Mouse (Mus musculus): Measurements from ENCODE around the gene Stra6l.
A peak's percentile ranks its signal among the peaks of the same experiment; 100 is the strongest.

Stra6l gene

DNA sequence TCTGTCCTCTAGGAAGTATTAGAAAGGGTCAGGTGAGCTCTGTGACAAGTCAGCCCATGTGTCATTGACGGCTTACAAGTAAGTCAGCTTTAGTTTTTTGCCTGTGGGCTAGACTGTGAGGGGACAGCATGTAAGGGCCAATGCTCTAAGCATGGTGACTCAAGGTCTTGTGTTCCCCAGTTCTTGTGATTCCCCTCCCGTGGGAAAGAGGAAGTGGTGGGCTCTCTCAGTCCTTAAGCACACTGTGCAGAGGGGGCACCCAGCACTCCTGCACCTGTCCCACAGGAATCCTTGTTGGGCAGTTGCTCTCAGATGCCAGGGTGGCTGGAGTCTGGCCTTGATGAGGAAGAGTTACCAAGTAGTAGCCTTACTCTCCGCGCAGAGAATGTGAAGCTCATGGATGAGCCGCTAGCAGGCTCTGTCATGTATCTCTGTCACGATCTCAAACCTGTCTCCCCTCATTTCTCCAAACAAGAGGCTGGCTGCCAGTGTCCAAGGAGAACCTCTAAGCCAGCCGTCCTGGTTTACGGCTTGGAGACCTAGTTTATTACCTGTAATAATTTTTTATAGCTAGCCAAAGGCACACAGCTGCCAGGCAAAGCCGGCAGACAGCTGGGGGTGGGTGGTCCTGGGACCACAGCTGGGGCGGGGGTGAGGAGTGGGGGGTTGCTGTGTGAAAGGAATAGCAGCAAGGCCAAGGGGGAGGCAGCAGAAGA, at the start of gene Stra6l:
Gene Stra6l, plus strand, starts transcription at position 556 of the 716 bp plus-strand sequence.
- no peak for DNase-seq (ENCODE audit: low spot score)

DNA sequence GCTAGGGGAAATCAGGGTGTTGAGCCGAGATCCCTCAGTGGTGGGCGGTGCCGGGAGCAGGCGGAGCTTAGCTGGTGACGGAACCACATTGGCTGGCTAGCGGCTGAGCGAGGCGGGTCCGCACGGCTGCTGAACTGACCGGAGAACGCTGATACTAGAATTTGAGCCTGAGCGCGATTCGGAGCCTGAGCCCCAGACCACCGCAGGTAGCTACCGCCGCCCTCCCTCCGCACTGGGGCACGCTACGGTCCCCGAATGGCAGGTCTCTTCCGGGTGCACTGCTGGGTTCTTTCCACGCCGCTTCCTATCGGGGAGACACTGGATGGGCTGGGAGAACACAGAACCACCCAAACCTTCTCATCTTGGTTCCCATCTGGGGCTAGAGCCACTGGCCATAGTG, 49.5 kb upstream of the Stra6l start, which contains the start of gene Aldh1b1:
Gene Aldh1b1, plus strand, starts transcription at position 59 of the 400 bp plus-strand sequence.
- peak; percentile 86 for DNase-seq (ENCODE audit: low spot score)

DNA sequence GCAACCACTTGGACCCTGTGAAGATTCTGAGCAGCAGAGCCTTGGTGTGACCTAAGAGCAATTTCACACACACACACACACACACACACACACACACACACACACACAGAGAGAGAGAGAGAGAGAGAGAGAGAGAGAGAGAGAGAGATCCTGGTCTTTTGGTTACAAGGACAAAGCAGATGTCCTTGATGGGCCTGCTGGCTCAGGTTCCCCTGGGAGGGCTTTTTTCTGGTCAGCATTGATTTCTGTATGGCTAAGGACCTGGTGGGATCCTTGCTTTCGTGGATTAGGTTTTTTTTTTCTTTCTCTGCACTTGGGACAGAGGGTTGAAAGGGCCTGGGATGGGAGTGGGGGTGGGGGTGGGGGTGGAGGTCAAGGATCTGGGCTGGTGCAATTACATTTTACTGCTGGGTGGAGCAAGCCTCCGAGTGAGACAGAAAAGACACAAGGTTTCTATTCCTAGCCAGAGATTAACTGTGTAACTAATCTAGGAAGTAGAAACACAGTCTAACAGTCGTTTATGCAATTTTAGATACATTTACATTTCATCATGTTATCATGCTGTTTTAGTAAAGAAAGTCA, 48.4 kb upstream of the Stra6l start:
- no peak for DNase-seq (ENCODE audit: low spot score)

DNA sequence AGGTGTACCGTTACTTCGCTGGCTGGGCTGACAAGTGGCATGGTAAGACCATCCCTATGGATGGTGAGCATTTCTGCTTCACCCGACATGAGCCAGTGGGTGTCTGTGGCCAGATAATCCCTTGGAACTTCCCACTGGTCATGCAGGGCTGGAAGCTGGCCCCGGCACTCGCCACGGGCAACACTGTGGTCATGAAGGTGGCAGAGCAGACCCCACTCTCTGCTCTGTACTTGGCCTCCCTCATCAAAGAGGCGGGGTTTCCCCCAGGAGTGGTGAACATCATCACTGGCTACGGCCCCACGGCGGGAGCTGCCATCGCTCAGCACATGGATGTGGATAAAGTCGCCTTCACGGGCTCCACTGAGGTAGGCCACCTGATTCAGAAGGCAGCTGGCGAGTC, 45.6 kb upstream of the Stra6l start:
- no peak for DNase-seq (ENCODE audit: low spot score)

DNA sequence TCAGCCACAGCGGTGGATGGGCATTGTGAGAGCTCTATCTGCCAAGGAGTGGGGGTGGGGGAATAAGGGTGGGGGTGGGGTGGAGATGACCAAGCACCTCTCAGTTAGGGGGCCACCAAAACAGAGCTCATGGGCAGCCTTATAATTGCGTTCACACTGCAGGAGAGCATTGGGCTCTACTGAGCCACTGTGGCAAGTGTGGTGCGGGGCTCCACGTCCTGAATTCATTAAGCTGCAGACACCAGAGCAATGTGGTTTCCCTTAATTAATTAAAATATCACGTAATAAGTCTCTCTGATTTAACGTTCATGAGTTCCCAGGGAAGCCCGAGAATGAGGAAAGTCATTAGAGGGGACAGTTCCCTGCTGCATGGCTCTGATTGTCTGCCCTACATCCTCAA, 40.4 kb upstream of the Stra6l start:
- DNase-seq (ENCODE audit: low spot score), result no peak

DNA sequence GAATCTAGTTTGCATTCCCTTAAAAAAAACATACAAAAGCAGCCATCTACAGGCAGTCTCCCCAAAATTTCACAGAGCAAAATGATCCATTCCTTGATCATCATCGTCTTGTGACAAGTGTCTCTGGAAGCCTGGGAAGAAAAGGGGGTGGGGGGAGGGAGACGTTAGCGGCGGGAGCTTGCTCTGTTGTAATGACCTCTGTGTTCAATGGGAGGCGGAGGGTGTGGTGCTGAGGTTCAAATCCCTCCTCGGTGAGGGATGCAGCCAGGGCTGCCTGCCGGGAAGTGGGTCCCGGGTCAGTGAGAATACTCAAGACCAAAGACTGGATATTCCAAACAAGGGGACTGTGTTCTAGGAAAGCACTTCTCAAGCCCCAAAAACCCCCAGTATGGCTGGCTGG, 37.2 kb upstream of the Stra6l start:
- DNase-seq (ENCODE audit: low spot score), result no peak

DNA sequence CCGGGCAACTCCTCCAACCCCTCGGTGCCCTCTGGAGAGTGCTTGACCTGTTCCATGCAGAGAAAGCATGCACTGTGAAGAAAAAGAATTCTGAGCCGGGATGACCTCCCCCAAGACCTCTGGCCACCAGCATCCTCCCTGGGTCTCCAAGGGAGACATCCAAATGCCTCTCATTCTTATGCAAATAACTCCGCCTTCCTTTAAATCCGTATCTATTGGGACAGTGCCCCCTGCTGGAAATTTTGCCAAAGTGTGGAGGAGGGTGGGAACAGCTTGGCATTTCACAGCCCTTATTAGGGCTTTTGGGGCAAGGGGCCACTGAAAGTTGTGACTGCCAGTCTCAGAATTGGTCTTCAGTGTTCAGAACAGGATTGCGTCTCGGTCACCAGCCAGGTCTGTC, 32.9 kb upstream of the Stra6l start:
- DNase-seq (ENCODE audit: low spot score), result peak; percentile 90

DNA sequence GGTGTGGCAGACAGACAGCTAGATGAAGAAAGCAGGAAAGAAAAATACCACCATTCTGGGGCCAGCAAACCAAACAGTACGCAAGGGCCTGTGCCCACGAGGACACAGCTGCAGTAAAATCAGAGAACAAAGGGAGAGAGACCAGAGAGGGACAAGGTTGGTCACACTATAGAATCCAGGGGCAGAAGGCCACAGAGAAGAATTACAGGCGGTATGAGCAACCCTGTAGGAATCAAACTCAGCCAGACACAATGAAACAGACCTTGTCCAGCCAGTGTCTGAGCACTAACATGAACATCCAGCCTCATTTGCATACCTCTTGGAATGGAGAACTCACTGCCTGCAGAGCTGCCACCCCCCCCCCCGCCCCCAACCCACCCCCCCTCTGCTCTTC, 29.7 kb upstream of the Stra6l start:
- DNase-seq (ENCODE audit: low spot score), result peak; percentile 63

DNA sequence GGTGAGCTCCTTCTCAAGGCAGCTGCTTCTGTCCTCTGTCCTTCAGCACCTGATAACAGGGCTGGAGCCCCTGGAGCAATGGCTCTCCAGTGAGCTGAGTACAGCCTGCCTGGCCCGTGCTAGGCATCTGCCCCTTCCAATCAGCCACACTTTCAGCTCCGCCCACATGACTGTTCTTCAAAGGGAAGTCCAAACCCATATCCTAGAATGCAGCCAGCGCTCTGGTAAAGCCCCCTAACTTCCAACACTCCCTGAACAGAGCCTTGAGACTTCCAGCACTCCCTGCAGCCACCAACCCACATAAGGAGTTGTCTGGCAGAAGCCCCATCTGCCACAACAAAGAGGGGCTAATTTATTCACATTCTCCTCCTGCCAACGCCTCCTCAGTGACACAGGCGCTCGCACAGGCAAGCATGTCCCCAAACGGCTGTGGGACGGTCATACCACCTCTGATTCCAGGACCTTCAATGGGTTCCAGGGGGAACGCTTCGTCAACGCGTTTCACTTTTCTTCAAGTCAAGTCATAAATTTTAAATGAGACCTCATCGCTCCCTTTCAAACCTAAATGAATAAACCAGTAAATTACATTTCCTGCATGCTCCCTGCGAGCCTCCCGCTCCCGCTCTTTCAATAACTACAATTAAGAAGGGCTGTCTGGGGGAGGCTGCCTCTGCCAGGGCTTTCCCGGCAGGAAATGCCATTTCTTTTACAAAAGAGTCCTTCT, 29.1 kb upstream of the Stra6l start:
- DNase-seq (ENCODE audit: low spot score), result peak; percentile 82

DNA sequence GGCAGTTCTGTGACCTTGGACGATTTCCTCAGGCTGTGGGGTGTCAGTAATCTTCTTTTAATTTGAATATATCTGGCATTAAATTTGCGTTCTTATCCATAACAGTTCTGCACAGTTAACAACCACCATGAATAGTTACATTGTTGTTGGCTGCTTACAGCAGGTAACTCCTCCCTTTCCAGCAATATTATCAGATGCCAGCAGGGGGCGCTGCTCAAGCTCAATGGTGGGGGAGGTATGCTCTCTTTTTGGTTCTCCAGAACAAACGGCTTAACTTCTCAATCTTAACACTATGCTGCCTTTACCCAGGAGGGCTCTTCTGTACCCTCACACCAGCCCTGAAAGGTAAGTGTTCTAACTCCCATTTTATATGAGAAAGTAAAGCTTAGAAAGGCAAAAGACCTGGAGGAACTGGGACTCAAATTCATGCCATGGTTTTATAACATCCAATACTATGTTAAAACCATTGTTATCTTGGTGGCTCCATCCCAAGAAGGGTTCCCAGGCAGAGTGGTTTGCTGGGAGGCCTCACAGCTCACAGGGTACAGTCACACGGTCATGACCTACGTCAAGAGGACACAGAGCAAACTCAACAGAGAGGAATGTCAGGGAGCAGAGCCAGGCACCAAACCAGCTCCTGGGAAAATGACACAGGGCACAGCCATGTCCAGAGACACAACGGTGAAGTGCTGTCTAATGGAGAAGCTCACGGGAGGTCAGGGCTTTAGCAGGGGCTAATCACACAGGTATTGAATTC, 28.2 kb upstream of the Stra6l start:
- DNase-seq (ENCODE audit: low spot score), result peak; percentile 83

DNA sequence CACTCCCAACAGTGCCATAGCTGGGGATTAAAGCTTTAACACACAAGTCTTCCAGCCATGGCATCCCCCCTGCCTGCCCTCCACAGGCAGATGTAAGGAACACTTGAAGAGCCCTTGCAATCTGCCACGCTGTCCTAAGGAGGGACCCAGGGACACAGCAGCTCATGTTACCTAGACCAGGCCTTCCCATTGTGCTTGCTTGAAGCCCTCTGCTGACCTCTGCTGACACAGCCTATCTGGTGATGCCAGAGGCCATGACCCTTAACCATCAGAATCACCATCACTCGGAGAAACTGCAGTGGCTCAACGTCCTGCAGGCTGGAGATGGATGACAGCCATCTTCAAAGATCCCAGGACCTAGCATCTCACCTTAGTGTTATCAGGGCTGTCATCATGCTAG, 26.5 kb upstream of the Stra6l start:
- DNase-seq (ENCODE audit: low spot score), result peak; percentile 39

DNA sequence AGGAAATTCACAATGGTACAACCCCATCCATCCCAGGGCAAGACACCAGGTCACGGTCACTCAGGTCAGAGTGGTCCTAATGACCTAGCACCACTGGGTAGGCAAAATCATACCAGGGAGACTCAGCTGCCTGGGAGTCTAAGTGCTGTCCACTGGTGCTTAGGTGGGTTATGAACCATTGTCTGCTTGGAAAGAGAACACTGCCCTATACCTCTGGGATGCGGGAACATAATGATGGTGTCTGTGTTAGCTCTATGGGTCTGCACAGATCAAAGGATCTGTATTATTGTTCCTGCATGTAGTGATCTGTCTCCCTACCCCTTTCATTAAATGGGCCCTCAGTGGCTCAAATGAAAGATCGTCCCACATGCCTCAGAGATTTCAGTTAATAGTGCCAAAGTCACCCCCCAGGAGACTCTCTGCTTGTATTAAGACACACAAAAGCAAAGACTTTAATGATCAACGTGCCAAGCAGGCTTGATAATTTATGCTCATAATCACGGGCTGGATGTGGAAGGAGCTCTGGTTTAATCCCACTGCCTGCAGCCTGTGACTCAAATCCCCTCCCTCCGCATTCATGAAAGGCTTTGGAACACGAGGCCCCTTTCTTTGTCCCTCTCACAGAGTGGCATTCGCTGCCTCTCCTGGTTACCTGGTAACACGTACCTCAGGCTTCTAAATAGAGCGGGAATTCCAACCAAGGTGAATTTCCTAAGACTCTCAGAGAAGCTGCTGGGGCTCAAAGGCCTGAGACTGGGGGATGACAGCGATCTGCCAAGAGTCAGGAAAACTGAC, 25.5 kb upstream of the Stra6l start:
- peak; percentile 74 for DNase-seq (ENCODE audit: low spot score)

DNA sequence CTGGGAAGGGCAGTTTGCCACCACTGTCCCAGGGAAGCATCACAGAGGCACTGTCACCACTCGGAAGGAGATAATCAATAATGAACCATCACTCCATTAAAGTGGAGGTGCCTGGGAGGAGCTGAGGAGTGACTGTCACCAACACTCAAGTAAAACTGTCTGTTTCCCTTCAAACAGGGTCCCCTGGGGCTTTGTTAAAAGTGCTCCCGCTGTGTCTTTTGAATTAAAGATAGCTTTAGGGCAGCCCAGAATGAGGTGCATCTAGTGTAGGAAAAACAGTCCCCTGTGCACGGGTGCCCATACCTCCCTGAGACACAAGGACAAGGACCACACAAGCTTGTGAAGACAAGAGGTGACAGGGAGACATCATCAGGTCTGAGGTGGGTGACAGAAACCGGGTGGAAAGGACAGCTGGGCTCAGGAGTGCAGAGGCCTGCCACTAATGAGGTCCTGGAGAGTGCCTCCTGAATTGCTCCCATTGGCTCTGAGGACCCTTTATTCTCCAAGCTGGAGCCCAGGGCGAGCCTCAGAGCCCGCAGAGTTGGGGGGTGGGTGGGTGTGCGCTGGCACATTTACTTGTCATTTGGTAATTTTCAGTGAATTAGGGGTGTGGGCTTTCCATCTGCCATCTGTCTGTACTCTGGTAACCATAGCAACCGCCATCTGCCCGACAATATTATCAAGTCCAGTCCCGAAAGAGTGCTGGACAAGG, 24.3 kb upstream of the Stra6l start:
- peak; percentile 79 for DNase-seq (ENCODE audit: low spot score)

DNA sequence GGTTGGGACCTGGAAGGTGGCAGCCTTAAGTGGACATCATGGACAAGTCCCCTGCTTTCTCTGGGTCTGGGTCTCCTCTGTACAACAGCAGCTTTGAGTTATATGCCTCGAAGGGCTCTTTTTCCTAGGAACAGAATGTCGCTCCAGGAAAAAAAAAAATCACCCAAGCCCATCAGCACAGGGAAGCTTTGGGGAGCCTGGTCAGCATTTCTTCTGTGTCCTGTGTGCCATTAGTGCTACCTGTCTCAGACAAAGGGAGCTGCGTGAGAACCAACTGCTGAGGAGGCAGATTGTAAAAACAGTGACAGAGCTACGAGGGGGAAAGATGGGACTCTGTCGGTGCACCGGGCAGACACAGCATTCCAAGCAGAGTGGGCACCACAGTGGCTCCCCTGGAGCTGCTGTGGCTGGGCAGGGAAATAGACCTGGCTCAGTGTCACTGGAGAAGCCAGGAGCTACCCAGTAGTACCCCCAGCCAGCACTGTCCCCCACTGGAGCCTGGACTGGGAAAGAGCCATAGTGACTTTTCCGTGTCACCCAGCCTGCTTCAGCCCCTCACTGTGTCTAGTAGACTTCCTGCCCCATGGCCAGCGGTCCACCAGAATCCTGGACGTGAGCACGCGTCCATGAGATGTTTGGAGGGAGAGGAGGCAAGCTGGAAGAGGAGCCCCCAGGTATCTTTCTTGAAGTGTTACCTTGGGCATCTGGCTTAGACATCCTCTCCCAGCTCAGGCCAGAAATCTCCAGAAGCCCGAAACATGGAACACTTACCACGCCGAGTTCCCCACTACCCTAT, 23.5 kb upstream of the Stra6l start:
- no peak for DNase-seq (ENCODE audit: low spot score)

DNA sequence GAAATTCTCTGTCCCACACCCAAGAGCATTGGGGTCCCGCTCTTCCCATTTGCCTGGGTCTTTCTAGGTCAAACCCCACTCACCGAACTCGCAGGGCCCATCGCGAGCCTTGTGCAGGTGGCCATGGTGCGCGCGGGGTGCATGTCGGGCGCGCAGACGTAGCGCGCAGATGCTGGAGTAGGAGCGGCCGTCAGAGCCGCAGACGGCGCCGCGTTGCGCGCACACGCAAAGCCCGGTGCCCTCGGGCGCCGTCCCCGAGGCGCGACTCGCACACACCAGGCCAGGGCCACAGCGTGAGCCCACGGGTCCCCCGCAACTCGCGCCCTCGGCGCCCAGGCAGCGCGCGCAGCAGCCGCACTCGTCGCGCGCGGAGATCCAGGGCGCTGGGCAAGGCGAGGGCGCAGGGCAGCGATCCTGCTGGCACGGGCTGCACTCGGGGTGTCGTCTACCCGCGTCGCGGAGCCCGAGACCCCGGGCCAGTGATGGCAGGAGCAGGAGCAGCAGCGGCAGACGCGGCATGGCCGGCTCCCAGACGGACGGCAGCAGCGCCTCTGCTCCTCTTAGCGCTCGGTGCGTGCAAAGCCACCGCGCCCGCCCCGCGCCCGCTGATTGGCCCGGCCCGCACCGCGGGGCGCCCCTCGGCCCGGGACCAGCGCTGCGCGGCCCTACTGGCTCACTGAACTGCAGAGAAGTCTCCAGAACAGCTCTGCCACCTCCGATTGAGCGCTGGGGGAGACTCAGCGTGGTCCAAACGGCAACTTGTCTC, 22.0 kb upstream of the Stra6l start, which contains the start of gene Igfbpl1:
Gene Igfbpl1, minus strand, starts transcription at position 649 of the 766 bp plus-strand sequence.
- peak; percentile 62 for DNase-seq (ENCODE audit: low spot score)

DNA sequence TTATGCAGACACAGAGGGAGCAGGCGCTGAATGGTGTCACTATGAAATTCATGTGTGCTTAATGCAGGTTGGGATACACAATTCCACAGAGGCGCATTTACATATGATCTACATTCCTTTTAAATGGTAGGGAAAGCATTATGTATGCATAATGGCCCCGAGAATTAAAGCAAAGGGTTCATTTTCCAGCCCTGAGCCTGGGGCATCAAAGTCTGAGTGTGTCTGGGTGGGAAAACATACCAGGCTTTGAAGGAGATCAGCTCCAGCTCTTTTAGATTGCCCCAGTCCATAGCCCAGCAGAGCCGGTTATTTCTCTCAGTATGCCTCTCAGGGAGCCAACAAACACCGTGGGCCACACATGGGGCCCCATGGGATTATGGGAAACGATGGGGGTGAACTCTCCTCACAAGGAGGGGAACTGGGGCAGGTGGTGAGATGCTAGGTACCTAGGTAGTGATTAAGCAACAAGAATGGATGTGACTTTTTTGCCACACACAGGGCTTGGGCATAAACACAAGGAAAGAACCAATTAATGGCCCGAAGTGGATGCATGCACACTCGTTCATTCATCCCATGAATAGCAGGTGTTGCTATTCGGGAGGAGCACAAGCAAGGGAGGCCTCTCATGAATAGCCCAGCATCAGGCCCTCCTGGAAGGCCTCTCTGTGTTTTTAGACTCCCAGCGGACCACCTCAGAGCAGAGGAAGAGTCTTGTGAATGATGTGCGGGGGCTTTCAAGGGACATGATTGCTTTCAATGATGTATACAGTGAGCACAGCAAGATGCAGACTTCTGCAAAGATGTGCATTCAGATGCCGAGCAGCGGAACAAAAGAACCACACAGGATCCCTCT, 18.3 kb upstream of the Stra6l start:
- DNase-seq (ENCODE audit: low spot score), result no peak

DNA sequence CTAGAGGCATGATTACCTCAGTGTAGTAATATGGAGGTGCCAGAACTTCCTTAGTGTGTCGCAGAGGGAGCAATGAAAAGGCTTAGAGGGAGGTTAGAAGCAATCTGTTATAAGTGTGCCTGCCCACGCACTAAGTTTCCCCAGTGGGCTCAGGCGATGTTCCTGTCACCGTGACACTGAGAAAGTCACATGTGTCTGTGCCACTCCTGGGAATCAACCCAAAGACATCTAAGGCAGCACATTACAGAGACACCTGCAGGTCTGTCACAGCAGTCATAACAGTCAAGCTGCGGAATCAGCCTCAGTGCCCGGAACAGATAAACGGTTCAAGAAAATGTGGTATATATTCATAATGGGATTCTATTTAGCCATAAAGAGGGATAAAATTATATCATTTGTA, 16.5 kb upstream of the Stra6l start:
- DNase-seq (ENCODE audit: low spot score), result no peak

DNA sequence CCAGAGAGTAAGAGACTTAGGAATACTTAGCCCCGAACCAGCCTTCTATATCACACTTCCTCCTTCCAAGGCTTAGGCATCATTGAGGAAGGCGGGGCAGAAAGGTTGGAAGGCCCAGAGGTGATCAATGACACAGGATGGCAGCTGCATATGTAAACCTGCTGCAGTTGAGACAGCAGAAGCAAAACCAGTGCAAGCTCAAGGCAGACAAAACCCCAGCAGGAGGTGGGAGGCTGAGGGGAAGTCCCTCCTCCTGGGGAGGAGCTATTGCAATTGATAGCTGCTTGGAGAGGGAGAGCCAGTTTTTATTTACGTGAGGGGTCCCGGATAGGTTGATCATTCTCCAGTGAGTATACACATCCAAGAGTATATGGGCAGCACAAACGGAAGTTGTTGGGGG, 15.0 kb upstream of the Stra6l start:
- DNase-seq (ENCODE audit: low spot score), result no peak

Data from embryo, embryonic 10.5 days (tissue).